ENCODE assay signal across 20 mouse cellular contexts in the genomic region with DNA sequence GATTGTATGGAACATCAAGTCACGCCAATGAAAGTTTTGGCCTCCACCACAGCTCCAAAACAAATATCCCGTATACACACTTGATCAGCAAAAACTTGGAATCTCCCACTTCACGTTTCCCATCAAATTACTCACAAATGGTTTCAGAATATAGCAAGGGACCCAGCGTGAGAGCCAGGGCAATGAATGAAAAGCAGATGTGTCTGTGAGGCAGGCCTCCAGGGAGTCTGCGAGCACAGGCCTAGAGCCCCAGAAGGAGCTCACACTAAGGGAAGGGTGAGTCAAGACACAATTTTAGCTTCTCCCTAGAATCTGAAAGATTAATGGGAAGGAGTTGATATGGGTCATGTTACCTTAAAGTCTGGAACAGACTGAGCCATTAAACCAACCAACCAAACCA. TPM values are rescaled to one million over a fixed set of nuclear protein-coding genes. Genes with fewer than 3 reads are reported as not detected.
DNase-seq lines count a peak whose midpoint lies in the region; ATAC-seq and TF ChIP-seq lines count a peak whose summit lies in the region.
"Had no signal": no experiment of that assay in that cellular context is flagged by ENCODE, and none has a peak within 500 bp of the region (broad histone marks: within the 10 kb centered on the region; RNA-seq: fewer than 3 reads in every experiment).

No protein-coding gene starts in this region.

- intact Hi-C loops in gastrocnemius, postnatal 14 days (cut with DNase I; ENCODE audit: low total_unique reads) = no loop called here

- H3K27ac ChIP-seq in embryonic facial prominence, embryonic 15.5 days (replicated peaks) = no peak overlapping the region
- no peak overlapping the region for H3K27ac ChIP-seq in layer of hippocampus, adult 2 months
- H3K27ac ChIP-seq: forebrain, embryonic 13.5 days; hindbrain, embryonic 13.5 days; hindbrain, postnatal 0 days had no signal

- no peaks in the 10 kb centered on the region for H3K4me1 ChIP-seq in embryonic facial prominence, embryonic 15.5 days
- H3K4me1 ChIP-seq: forebrain, embryonic 13.5 days; hindbrain, embryonic 13.5 days had no signal

- peak; percentile 39; the same call in 1 of the 2 replicates for ATAC-seq in embryonic facial prominence, embryonic 15.5 days (ENCODE audit: insufficient number of reproducible peaks, low FRiP score, low TSS enrichment, low read depth)
- ATAC-seq: CD4-positive, CD25-positive, alpha-beta regulatory T cell, adult 4 months; forebrain, embryonic 13.5 days; forebrain, postnatal 0 days; hindbrain, postnatal 0 days had no signal

- H3ac ChIP-seq in myocyte (ENCODE audit: control insufficient read depth, insufficient read length) = no peak overlapping the region

- no peaks in the 10 kb centered on the region for H3K9me3 ChIP-seq in embryonic facial prominence, embryonic 15.5 days (replicated peaks)
- H3K9me3 ChIP-seq: forebrain, embryonic 13.5 days; G1E; hindbrain, embryonic 13.5 days had no signal

- no peak overlapping the region for H3K4me2 ChIP-seq in embryonic facial prominence, embryonic 15.5 days (replicated peaks)
- H3K4me2 ChIP-seq in myocyte (ENCODE audit: low read depth) = peak overlapping the region; percentile 54
- H3K4me2 ChIP-seq: forebrain, embryonic 13.5 days; hindbrain, embryonic 13.5 days had no signal

- no peak for TF ChIP-seq CTCF in layer of hippocampus, adult 2 months (conservative IDR thresholded peaks at IDR 0.05)

- 48% methylated on average over 5 of the region's 5 CpGs for WGBS in embryonic facial prominence, embryonic 15.5 days

- H3K9ac ChIP-seq in embryonic facial prominence, embryonic 15.5 days = no peak overlapping the region
- H3K9ac ChIP-seq: forebrain, embryonic 13.5 days; forebrain, postnatal 0 days; hindbrain, embryonic 13.5 days had no signal

- peak; percentile 25 for DNase-seq in gastrocnemius, postnatal 14 days
- no peak for DNase-seq in gastrocnemius, adult 18-20 months (ENCODE audit: low spot score)
- peak; percentile 80 for DNase-seq in NIH3T3 (ENCODE audit: low read depth)
- no peak for DNase-seq in layer of hippocampus, adult 8-10 months (ENCODE audit: low spot score in 2 of 2)
- DNase-seq in layer of hippocampus, adult 2 months (ENCODE audit: low spot score in 2 of 2) = no peak
- DNase-seq: adrenal gland, postnatal 14 days; B cell, adult 2 months; cerebellum, adult 11-12 months; cerebellum, adult 9-10 months; cerebellum, postnatal 25 days; forebrain, postnatal 0 days; heart, postnatal 10 days; kidney, adult 11 months had no signal

- no peaks in the 10 kb centered on the region for H3K79me2 ChIP-seq in myocyte (ENCODE audit: control insufficient read depth, insufficient read depth)

- no peak overlapping the region for H3K4me3 ChIP-seq in embryonic facial prominence, embryonic 15.5 days (replicated peaks)
- no peak overlapping the region for H3K4me3 ChIP-seq in myocyte
- no peak overlapping the region for H3K4me3 ChIP-seq in layer of hippocampus, adult 2 months
- H3K4me3 ChIP-seq: forebrain, embryonic 13.5 days; hindbrain, embryonic 13.5 days had no signal

- no peaks in the 10 kb centered on the region for H3K27me3 ChIP-seq in embryonic facial prominence, embryonic 15.5 days
- H3K27me3 ChIP-seq in myocyte (ENCODE audit: control insufficient read depth, insufficient read depth, insufficient read length) = no peaks in the 10 kb centered on the region
- H3K27me3 ChIP-seq: forebrain, embryonic 13.5 days; hindbrain, embryonic 13.5 days had no signal

- no peaks in the 10 kb centered on the region for H3K36me3 ChIP-seq in embryonic facial prominence, embryonic 15.5 days
- H3K36me3 ChIP-seq in myocyte (ENCODE audit: control insufficient read depth, insufficient read depth) = no peaks in the 10 kb centered on the region
- H3K36me3 ChIP-seq: G1E; hindbrain, embryonic 13.5 days had no signal

- no peak for TF ChIP-seq POLR2A in myocyte (IDR thresholded peaks at IDR 0.05; ENCODE audit: insufficient read length, low read depth)

TF ChIP-seq in myocyte, 11 proteins besides CTCF, POLR2A, EP300 and RAD21:
- no peak for TF ChIP-seq USF1 (IDR thresholded peaks at IDR 0.05; ENCODE audit: low read depth)
TF ChIP-seq in myocyte: peak in this region for 0.

RNA-seq across cellular contexts. Expression of a gene that starts 15.7 kb away (rescaled TPM):
- total RNA-seq in gastrocnemius, postnatal 14 days (2021) = 1 to 10 TPM; 1.5 to 1.8 TPM
- under 1 TPM; 0.18 to 0.74 TPM for total RNA-seq in gastrocnemius, adult 18-20 months (2021)
- 1.2 TPM in 2 replicates for polyA plus RNA-seq in embryonic facial prominence, embryonic 15.5 days (2015; fragmentation: Nextera tagmentation; extraction: Ambion mirVana)
- 0.04 TPM for polyA plus RNA-seq in myocyte (2012; fragmentation: generic; extraction: Trizol)
- total RNA-seq in layer of hippocampus, adult 8-10 months (2022) = 1 to 10 TPM; 2.0 to 4.2 (median 2.5) TPM
- total RNA-seq in layer of hippocampus, adult 2 months (2021) = 1 to 10 TPM; 1.3 to 3.8 TPM
- polyA plus RNA-seq: CD4-positive, CD25-positive, alpha-beta regulatory T cell, adult 4 months; G1E had no signal

Comparison
In these comparisons a context has a peak if more than half of its experiments do, and no peak if none do; other contexts are left out.
1. DNase-seq: peak in gastrocnemius, postnatal 14 days (single experiment) and NIH3T3 (single experiment); none in gastrocnemius, adult 18-20 months (single experiment), layer of hippocampus, adult 8-10 months (0 of 2) and layer of hippocampus, adult 2 months (0 of 2).